In the genomic region with DNA sequence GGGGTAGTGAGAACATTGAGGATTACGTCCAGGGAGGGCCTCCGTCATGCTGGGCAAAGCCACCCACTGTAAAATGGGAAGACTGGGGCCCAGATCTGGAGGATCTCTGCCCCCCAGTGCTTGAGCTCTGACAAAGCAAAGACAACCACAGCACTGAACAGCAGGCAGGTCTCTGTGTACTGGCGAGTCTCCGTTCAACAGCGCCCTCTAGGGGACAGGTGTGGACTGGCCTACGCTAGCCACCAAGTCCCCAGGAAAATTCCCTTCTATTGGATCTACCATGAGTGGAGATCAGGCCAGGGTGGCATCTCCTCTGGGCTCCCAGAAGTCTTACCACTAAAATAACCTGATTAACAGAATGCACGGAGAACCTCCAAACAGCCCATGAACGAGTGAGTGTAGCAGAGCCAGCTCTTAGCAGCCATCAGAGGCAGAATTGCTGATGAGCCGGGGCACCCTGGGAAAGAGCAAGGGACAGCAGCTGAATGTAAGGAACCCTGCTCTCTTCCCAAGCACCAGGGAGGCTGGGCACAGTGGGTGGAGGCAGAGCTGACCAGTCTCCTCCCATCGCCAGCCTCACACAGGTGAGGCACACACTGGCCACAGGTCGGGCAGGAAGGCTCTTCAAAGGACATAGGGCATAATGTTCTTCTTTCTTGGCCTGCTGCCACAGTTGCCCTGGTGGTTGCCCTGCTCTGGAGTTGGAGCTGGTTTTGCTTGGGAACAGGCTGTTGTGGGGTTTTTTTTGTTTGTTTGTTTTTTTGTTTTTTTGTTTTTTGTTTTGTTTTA, we compare ENCODE assay signal across 9 mouse cellular contexts. TPM values are rescaled to one million over a fixed set of nuclear protein-coding genes. Genes with fewer than 3 reads are reported as not detected.
DNase-seq lines count a peak whose midpoint lies in the region; ATAC-seq and TF ChIP-seq lines count a peak whose summit lies in the region.
"Had no signal": no experiment of that assay in that cellular context is flagged by ENCODE, and none has a peak within 500 bp of the region (broad histone marks: within the 10 kb centered on the region; RNA-seq: fewer than 3 reads in every experiment).

No protein-coding gene starts in this region.

- dilution Hi-C loops in CH12.LX (cut with MboI; ENCODE audit: extremely low pct_ligation_motif_present, extremely low pct_unique_long_range_greater_than_20kb, low sequenced_read_pairs) = no loop called here

- no peak overlapping the region for H3K9ac ChIP-seq in heart, postnatal 0 days (replicated peaks; ENCODE audit: low read depth, low read length)
- no peak overlapping the region for H3K9ac ChIP-seq in CH12.LX (ENCODE audit: insufficient read depth, low read depth)
- H3K9ac ChIP-seq in limb, embryonic 15.5 days = no peak overlapping the region
- H3K9ac ChIP-seq: limb, embryonic 12.5 days had no signal

- H3K4me2 ChIP-seq in heart, postnatal 0 days (ENCODE audit: low read depth, low read length) = no peak overlapping the region
- no peak overlapping the region for H3K4me2 ChIP-seq in CH12.LX (ENCODE audit: insufficient read depth, low read depth, poor library complexity, severe bottlenecking)
- H3K4me2 ChIP-seq in limb, embryonic 15.5 days = no peak overlapping the region
- H3K4me2 ChIP-seq: limb, embryonic 12.5 days had no signal

- 36% methylated on average over 11 of the region's 11 CpGs for WGBS in heart, postnatal 0 days
- 36% methylated on average over 11 of the region's 11 CpGs for WGBS in limb, embryonic 15.5 days
- WGBS in small intestine, adult 2 months = 26% methylated on average over 11 of the region's 11 CpGs

- H3K27me3 ChIP-seq in heart, postnatal 0 days (ENCODE audit: control insufficient read depth, insufficient read depth, low read length) = no peaks in the 10 kb centered on the region
- H3K27me3 ChIP-seq in CH12.LX (replicated peaks) = no peaks in the 10 kb centered on the region
- H3K27me3 ChIP-seq in limb, embryonic 15.5 days = no peaks in the 10 kb centered on the region
- no peaks in the 10 kb centered on the region for H3K27me3 ChIP-seq in small intestine, adult 2 months (ENCODE audit: control insufficient read depth, insufficient read depth, low read length)
- H3K27me3 ChIP-seq: limb, embryonic 12.5 days had no signal

- in situ Hi-C loops in CH12.LX (cut with MboI; ENCODE audit: low pct_ligation_motif_present, low pct_unique_long_range_greater_than_20kb, low sequenced_read_pairs) = no loop called here

- peak; percentile 55 for TF ChIP-seq RAD21 in CH12.LX (IDR thresholded peaks at IDR 0.05; ENCODE audit: low read depth, low read length)

- H3K79me2 ChIP-seq in CH12.LX (replicated peaks; ENCODE audit: control insufficient read depth, extremely low read depth, insufficient read depth, poor library complexity, severe bottlenecking) = no peaks in the 10 kb centered on the region

- no peak overlapping the region for H3K27ac ChIP-seq in heart, postnatal 0 days (ENCODE audit: low read depth)
- no peak overlapping the region for H3K27ac ChIP-seq in CH12.LX (ENCODE audit: insufficient read depth, low read depth)
- no peak overlapping the region for H3K27ac ChIP-seq in limb, embryonic 15.5 days
- peak overlapping the region; percentile 59 for H3K27ac ChIP-seq in small intestine, adult 2 months (ENCODE audit: insufficient read depth, low read depth, low read length)
- H3K27ac ChIP-seq: limb, embryonic 12.5 days had no signal

- H3K36me3 ChIP-seq in heart, postnatal 0 days (replicated peaks; ENCODE audit: control insufficient read depth, insufficient read depth, low read length) = no peaks in the 10 kb centered on the region
- H3K36me3 ChIP-seq in CH12.LX (replicated peaks in 1 of 2; ENCODE audit: control insufficient read depth in 1 of 2, insufficient read depth in 1 of 2, low read length in 1 of 2) = no peaks in the 10 kb centered on the region
- H3K36me3 ChIP-seq in limb, embryonic 15.5 days = no peaks in the 10 kb centered on the region
- no peaks in the 10 kb centered on the region for H3K36me3 ChIP-seq in small intestine, adult 2 months (ENCODE audit: control insufficient read depth, insufficient read depth, low read length)
- H3K36me3 ChIP-seq: limb, embryonic 12.5 days had no signal

- TF ChIP-seq POLR2A in CH12.LX (IDR thresholded peaks at IDR 0.05; ENCODE audit: low read depth, low read length) = no peak
- no peak for TF ChIP-seq POLR2A in small intestine, adult 2 months (IDR thresholded peaks at IDR 0.05; ENCODE audit: low read depth, low read length)

- no peak for DNase-seq in heart, postnatal 0 days (ENCODE audit: low spot score)
- no peak for DNase-seq in heart, adult 9 months (ENCODE audit: low spot score in 2 of 2)
- peak; percentile 36 for DNase-seq in CH12.LX (ENCODE audit: extremely low read depth)
- DNase-seq in brain, adult 2 months (ENCODE audit: low read depth, low spot score) = peak; percentile 68
- DNase-seq in fat pad, adult 2 months (ENCODE audit: extremely low read depth, low read depth, low spot score) = peak; percentile 8

- no peaks in the 10 kb centered on the region for H3K4me1 ChIP-seq in heart, postnatal 0 days (ENCODE audit: control insufficient read depth, insufficient read depth)
- H3K4me1 ChIP-seq in CH12.LX (ENCODE audit: control insufficient read depth in 1 of 2, insufficient read depth in 2 of 2) = peaks cover 0 to 3% of the 10 kb centered on the region in 2 experiments; a peak in 1 of 4 replicates
- H3K4me1 ChIP-seq in limb, embryonic 15.5 days = no peaks in the 10 kb centered on the region
- peaks cover 3% of the 10 kb centered on the region; the same call in 1 of the 2 replicates for H3K4me1 ChIP-seq in small intestine, adult 2 months (ENCODE audit: control insufficient read depth, insufficient read depth, insufficient read length, low read length)
- H3K4me1 ChIP-seq: limb, embryonic 12.5 days had no signal

- TF ChIP-seq CTCF in heart, postnatal 0 days (IDR thresholded peaks at IDR 0.05; ENCODE audit: low read depth) = peak; percentile 38
- TF ChIP-seq CTCF in CH12.LX (conservative IDR thresholded peaks at IDR 0.05 in 1 of 2, IDR thresholded peaks at IDR 0.05 in 1 of 2; ENCODE audit: low read depth in 2 of 2, low read length in 2 of 2) = peak; percentile 76 to 85
- TF ChIP-seq CTCF in small intestine, adult 2 months (IDR thresholded peaks at IDR 0.05; ENCODE audit: extremely low read depth, insufficient read length, insufficient replicate concordance, low read depth, low read length) = peak; percentile 81

- no peak for TF ChIP-seq EP300 in heart, postnatal 0 days (IDR thresholded peaks at IDR 0.05; ENCODE audit: low read depth)
- no peak for TF ChIP-seq EP300 in CH12.LX (IDR thresholded peaks at IDR 0.05; ENCODE audit: low read length)

- no peak overlapping the region for H3K4me3 ChIP-seq in heart, postnatal 0 days (ENCODE audit: low read depth, low read length)
- H3K4me3 ChIP-seq in CH12.LX (replicated peaks in 1 of 3; ENCODE audit: low read depth in 2 of 3, low read length in 2 of 3, poor library complexity in 1 of 3) = no peak overlapping the region
- no peak overlapping the region for H3K4me3 ChIP-seq in limb, embryonic 15.5 days
- H3K4me3 ChIP-seq in small intestine, adult 2 months (ENCODE audit: low read depth, low read length) = no peak overlapping the region
- H3K4me3 ChIP-seq: limb, embryonic 12.5 days had no signal

- H3K9me3 ChIP-seq in heart, postnatal 0 days (replicated peaks; ENCODE audit: control insufficient read depth, low read length) = no peaks in the 10 kb centered on the region
- H3K9me3 ChIP-seq in CH12.LX (replicated peaks; ENCODE audit: low read length) = no peaks in the 10 kb centered on the region
- no peaks in the 10 kb centered on the region for H3K9me3 ChIP-seq in limb, embryonic 15.5 days
- H3K9me3 ChIP-seq: limb, embryonic 12.5 days had no signal

- no peak for ATAC-seq in heart, postnatal 0 days (ENCODE audit: insufficient read depth, low read depth)
- ATAC-seq in limb, embryonic 15.5 days (ENCODE audit: insufficient number of reproducible peaks, low FRiP score, low TSS enrichment, low read depth) = 0 out of 2 replicates have a peak, but pooled peaks have one; percentile 32
- ATAC-seq in inflammation-experienced regulatory T-cells, adult 6 months = no peak

TF ChIP-seq in CH12.LX, 34 proteins besides CTCF, POLR2A, EP300 and RAD21:
- no peak for TF ChIP-seq HCFC1 (IDR thresholded peaks at IDR 0.05; ENCODE audit: low read depth, low read length)
- TF ChIP-seq SMC3 (IDR thresholded peaks at IDR 0.05; ENCODE audit: low read depth, low read length) = peak; percentile 57

RNA-seq across cellular contexts. Expression of a gene that starts 16.5 kb away (rescaled TPM):
- not detected in 2 replicates for total RNA-seq in heart, postnatal 0 days (2014; rRNA removed; ENCODE audit: low replicate concordance)
- polyA plus RNA-seq in heart, postnatal 0 days (2015; fragmentation: Nextera tagmentation; extraction: Ambion mirVana) = not detected in 2 replicates
- total RNA-seq in CH12.LX (2012; rRNA removed) (not detected in 2 replicates), CH12.LX (2014; rRNA removed) (not detected in 2 replicates)
- not detected in 2 replicates for polyA plus RNA-seq in CH12.LX (2012; ENCODE audit: insufficient read length, low read depth)
- not detected in 2 replicates for polyA plus RNA-seq in limb, embryonic 15.5 days (2015; fragmentation: Nextera tagmentation; extraction: Ambion mirVana)
- polyA plus RNA-seq in small intestine, adult 2 months (2012; rRNA removed) = 0.09 and 0.36 TPM in 2 replicates
- not detected for polyA plus RNA-seq in inflammation-experienced regulatory T-cells, adult 6 months (2017; shearing (Covaris generic))
- polyA plus RNA-seq: limb, embryonic 12.5 days had no signal

RNA-seq across cellular contexts. Expression of a gene that starts 33.4 kb away (rescaled TPM):
- total RNA-seq in heart, postnatal 0 days (2014; rRNA removed; ENCODE audit: low replicate concordance) = not detected in 2 replicates
- not detected in 2 replicates for polyA plus RNA-seq in heart, postnatal 0 days (2015; fragmentation: Nextera tagmentation; extraction: Ambion mirVana)
- total RNA-seq in CH12.LX (2012; rRNA removed) = not detected in 2 replicates
- not detected in 2 replicates for total RNA-seq in CH12.LX (2014; rRNA removed)
- polyA plus RNA-seq in CH12.LX (2012; ENCODE audit: insufficient read length, low read depth) = not detected in 2 replicates
- polyA plus RNA-seq in limb, embryonic 15.5 days (2015; fragmentation: Nextera tagmentation; extraction: Ambion mirVana) = not detected in 2 replicates
- not detected in 2 replicates for polyA plus RNA-seq in small intestine, adult 2 months (2012; rRNA removed)
- not detected for polyA plus RNA-seq in inflammation-experienced regulatory T-cells, adult 6 months (2017; shearing (Covaris generic))
- polyA plus RNA-seq: limb, embryonic 12.5 days had no signal

RNA-seq across cellular contexts. Expression of a gene that starts 35.5 kb away (rescaled TPM):
- 0.27 TPM in 1 of 2 replicates, not detected in the other for total RNA-seq in heart, postnatal 0 days (2014; rRNA removed; ENCODE audit: low replicate concordance)
- 0.15 and 0.30 TPM in 2 replicates for polyA plus RNA-seq in heart, postnatal 0 days (2015; fragmentation: Nextera tagmentation; extraction: Ambion mirVana)
- total RNA-seq in CH12.LX (2012; rRNA removed) (0.08 and 0.17 TPM in 2 replicates), CH12.LX (2014; rRNA removed) (not detected in 2 replicates)
- 0.78 TPM in 1 of 2 replicates, not detected in the other for polyA plus RNA-seq in CH12.LX (2012; ENCODE audit: insufficient read length, low read depth)
- polyA plus RNA-seq in limb, embryonic 15.5 days (2015; fragmentation: Nextera tagmentation; extraction: Ambion mirVana) = 1.7 and 2.4 TPM in 2 replicates
- 15.6 and 15.8 TPM in 2 replicates for polyA plus RNA-seq in small intestine, adult 2 months (2012; rRNA removed)
- polyA plus RNA-seq in inflammation-experienced regulatory T-cells, adult 6 months (2017; shearing (Covaris generic)) = not detected

Comparison
In these comparisons a context has a peak if more than half of its experiments do, and no peak if none do; other contexts are left out.
1. DNase-seq: peak in CH12.LX (single experiment), brain, adult 2 months (single experiment) and fat pad, adult 2 months (single experiment); none in heart, postnatal 0 days (single experiment) and heart, adult 9 months (0 of 2).
2. Peak in every context shown above with its lines, with median percentiles within 50 percentile points of each other: CTCF ChIP-seq.